Mouse (Mus musculus) liver, embryonic 16.5 days (tissue): ENCODE measurements around the gene Zfand3. TPM values are rescaled to one million over a fixed set of nuclear protein-coding genes. Genes with fewer than 3 reads are reported as not detected.

ENCODE experiments used
- ATAC-seq: fragments of 200-750 bp; cut with Nextera tagmentation; 2 replicates; pipeline ENCODE4 v1.8.0; 2017; ENCODE audit warnings: low read depth, mild to moderate bottlenecking, moderate number of reproducible peaks, moderate library complexity
- H3K27ac ChIP-seq: fragments of 300-500 bp; sonication (generic); 2 replicates; pipeline ENCODE4 v1.5.1; 2014; ENCODE audit warnings: mild to moderate bottlenecking, low read length
- H3K27me3 ChIP-seq: fragments of 300-500 bp; sonication (generic); 2 replicates; pipeline ENCODE4 v1.6.1; 2014; ENCODE audit warnings: low read depth, low read length, mixed read lengths; ENCODE audit not compliant: control insufficient read depth, insufficient read depth
- H3K36me3 ChIP-seq: fragments of 300-500 bp; sonication (generic); 2 replicates; pipeline ENCODE4 v1.6.1; 2014; ENCODE audit warnings: mild to moderate bottlenecking; ENCODE audit not compliant: control insufficient read depth, insufficient read depth
- H3K4me1 ChIP-seq: fragments of 300-500 bp; sonication (generic); 2 replicates; pipeline ENCODE4 v1.6.1; 2014; ENCODE audit warnings: low read depth, low read length, mixed read lengths; ENCODE audit not compliant: control insufficient read depth
- H3K4me2 ChIP-seq: fragments of 300-500 bp; sonication (generic); 2 replicates; pipeline ENCODE4 v1.6.1; 2014; ENCODE audit warnings: low read depth, low read length, mixed read lengths
- H3K4me3 ChIP-seq: fragments of 300-500 bp; sonication (generic); 2 replicates; pipeline ENCODE4 v1.5.1; 2014; ENCODE audit warnings: low read depth, mild to moderate bottlenecking, low read length
- H3K9ac ChIP-seq: fragments of 300-500 bp; sonication (generic); 2 replicates; pipeline ENCODE4 v1.6.1; 2014; ENCODE audit warnings: low read depth, low read length
- H3K9me3 ChIP-seq: fragments of 300-500 bp; sonication (generic); replicated peaks from 2 replicates; pipeline ENCODE4 v1.6.1; 2016; ENCODE audit warnings: low read length; ENCODE audit not compliant: control insufficient read depth
- WGBS: fragments of 180-500 bp; shearing (Covaris S2); extraction: QIAGEN DNeasy Blood & Tissue Kit; methylation state at CpG from one replicate; pipeline ENCODE4 v1.1.7; 2014; ENCODE audit not compliant: insufficient replicate concordance; 5-methylcytosine and 5-hydroxymethylcytosine counted together
- polyA plus RNA-seq: library from polyadenylated mRNA; unstranded; fragments of >200 nt; fragmentation: Nextera tagmentation; extraction: Ambion mirVana; gene quantifications from 2 replicates; pipeline ENCODE4 v1.2.1, GENCODE M21; 2015

Gene Zfand3
- polyA plus RNA-seq, 1 experiment from 2014 or later, result 16.3 TPM

DNA sequence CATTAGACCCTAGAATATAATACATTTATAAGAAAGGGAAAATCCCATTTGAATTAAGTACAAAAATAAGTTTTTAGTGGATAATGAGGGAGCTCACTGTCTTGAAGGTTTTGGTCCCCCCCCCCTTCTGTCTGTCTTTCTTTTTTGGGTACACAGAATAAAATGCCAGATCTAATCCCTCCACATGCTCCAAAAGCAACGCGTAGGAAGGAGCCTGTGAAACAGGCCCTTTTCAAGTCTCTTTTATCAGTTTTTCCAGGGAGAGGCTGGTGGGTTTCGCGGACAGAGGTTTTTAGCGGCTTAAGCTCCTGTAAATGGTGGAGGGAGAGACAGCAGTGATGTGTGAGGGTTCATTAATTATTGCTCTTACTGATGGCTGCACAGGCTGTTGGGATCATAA lies 183.0 kb downstream of the Zfand3 start:
- 65% methylated on average over 5 of the region's 5 CpGs for WGBS
- Histone ChIP-seq H3K27me3 (no peaks in the 10 kb centered on the region), H3K4me3 (no peak overlapping the region)

DNA sequence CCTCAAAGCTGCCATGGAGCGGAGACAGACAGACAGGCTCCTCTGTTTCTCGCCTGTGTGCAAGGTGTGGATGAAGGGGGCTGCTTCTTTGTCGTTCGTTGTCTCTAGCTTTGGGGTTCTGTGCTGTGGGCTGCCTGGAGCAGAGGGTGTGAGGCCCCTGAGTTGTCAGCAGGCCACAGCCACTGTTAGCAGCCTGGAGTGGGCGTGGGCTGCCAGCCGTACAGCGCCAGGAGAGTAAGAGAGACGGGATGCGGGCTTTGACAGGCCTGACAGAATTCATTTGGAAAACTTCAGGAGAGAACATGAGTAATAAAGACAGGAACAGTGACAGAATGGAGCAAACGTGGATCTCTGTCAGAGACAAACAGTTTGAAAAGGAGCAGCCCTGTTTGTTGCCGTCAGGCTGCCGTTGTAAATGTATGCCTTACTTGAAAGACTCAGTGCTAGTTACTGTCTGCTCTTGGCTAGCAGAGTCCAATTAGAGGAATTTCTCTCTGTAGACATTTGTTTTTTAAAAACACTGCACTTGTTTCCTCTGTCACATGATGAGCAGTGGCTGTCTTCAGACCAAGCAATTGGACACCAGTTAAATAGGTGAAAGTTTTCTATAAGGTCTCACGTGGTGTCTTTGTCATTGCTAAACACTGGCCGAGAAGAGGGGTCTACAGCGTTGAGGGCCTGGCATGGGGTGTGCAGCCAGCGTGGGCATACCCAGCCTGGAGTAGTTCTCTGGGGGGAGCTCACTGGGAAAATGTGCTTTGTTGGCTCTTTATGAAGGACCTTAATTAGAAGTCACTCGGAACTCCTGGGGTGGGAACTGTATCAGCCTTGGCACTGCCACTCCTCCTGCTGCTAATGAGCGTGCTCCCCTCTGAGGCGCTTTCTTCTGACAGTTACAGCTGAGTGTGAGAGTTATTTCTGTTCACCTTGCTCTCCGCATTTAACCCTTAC lies 183.8 kb downstream of the Zfand3 start:
- no peak overlapping the region for H3K4me2 ChIP-seq
- no peaks in the 10 kb centered on the region for H3K27me3 ChIP-seq
- no peak overlapping the region for H3K9ac ChIP-seq
- no peaks in the 10 kb centered on the region; the same call in 1 of the 2 replicates for H3K36me3 ChIP-seq
- H3K9me3 ChIP-seq, result no peaks in the 10 kb centered on the region
- 65% methylated on average over 20 of the region's 20 CpGs for WGBS
- no peaks in the 10 kb centered on the region for H3K4me1 ChIP-seq
- no peak overlapping the region for H3K27ac ChIP-seq
- no peak overlapping the region for H3K4me3 ChIP-seq
- ATAC-seq, result no peak

More for the DNA sequence above, 183.0 kb downstream of the Zfand3 start:
- Histone ChIP-seq H3K4me2 (no peak overlapping the region), H3K9ac (no peak overlapping the region), H3K27ac (no peak overlapping the region), H3K4me1 (no peaks in the 10 kb centered on the region), H3K9me3 (no peaks in the 10 kb centered on the region), H3K36me3 (no peaks in the 10 kb centered on the region)
- no peak for ATAC-seq

GRCm38 (mm10) chr17:30191097-30191640 lies 186.6 kb downstream of the Zfand3 start:
- H3K4me3 ChIP-seq, result no peak overlapping the region
- no peaks in the 10 kb centered on the region for H3K9me3 ChIP-seq
- 77% methylated on average over 11 of the region's 11 CpGs for WGBS
- no peak overlapping the region for H3K4me2 ChIP-seq
- H3K27ac ChIP-seq, result no peak overlapping the region
- H3K36me3 ChIP-seq, result no peaks in the 10 kb centered on the region; the same call in 1 of the 2 replicates
- no peaks in the 10 kb centered on the region; the same call in 1 of the 2 replicates for H3K4me1 ChIP-seq
- no peaks in the 10 kb centered on the region for H3K27me3 ChIP-seq
- no peak for ATAC-seq
- H3K9ac ChIP-seq, result no peak overlapping the region

DNA sequence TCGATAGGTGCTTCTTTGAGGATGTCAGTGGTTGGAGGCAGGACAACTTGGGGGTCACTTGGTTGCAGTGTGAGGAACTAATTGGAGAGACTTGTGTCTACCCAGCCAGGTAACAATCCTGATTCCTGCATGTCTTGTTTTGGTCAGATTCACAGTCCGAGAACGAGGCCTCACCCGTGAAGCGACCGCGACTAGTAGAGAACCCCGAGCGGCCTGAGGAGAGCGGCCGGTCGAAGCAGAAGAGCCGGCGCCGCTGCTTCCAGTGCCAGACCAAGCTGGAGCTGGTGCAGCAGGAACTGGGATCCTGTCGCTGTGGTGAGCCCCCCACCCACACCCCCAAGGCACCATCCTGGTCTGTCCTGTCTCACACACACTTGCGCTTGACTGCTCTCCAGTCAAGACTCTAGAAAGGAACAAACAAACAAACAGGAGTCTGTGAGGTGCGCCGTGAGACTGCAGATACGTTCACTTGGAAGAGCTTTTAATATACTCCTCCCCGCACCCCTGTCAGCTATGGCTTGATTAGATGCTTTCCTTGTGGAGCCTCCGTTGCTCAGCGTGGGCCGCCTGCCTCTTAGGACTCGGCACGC lies 188.0 kb downstream of the Zfand3 start:
- Histone ChIP-seq H3K4me3 (no peak overlapping the region), H3K36me3 (no peaks in the 10 kb centered on the region; the same call in 1 of the 2 replicates), H3K9ac (no peak overlapping the region), H3K27me3 (no peaks in the 10 kb centered on the region), H3K4me2 (no peak overlapping the region), H3K9me3 (no peaks in the 10 kb centered on the region), H3K4me1 (no peaks in the 10 kb centered on the region; the same call in 1 of the 2 replicates), H3K27ac (no peak overlapping the region)
- no peak for ATAC-seq
- 83% methylated on average over 26 of the region's 26 CpGs for WGBS

DNA sequence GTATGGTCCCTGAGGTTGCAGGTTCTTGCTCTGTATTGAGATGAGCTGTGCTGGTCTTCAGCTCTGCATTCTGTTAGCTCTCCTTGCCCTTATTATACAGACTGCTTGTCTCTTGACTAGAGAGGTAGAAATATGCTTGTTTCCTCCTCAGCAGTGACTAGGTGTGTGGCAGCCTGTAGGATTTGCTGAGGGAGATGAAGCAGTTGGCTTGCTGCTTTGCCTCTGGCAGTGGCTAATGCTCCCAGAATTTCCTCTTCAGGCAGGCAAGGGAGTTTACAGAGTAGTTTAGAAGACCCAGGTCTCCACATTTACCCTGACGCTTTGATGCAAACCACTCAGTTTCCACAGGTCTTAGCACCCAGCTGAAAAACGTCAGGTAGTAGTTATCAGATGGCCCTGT lies 189.1 kb downstream of the Zfand3 start:
- Histone ChIP-seq H3K9ac (no peak overlapping the region), H3K4me3 (no peak overlapping the region), H3K9me3 (no peaks in the 10 kb centered on the region), H3K36me3 (no peaks in the 10 kb centered on the region; the same call in 1 of the 2 replicates), H3K4me1 (no peaks in the 10 kb centered on the region; the same call in 1 of the 2 replicates), H3K27ac (no peak overlapping the region), H3K4me2 (no peak overlapping the region), H3K27me3 (no peaks in the 10 kb centered on the region)
- WGBS, result 58% methylated on average over 2 of the region's 2 CpGs
- ATAC-seq, result no peak

- H3K36me3 ChIP-seq, result no peaks in the 10 kb centered on the region; the same call in 1 of the 2 replicates
- H3K27ac ChIP-seq, result no peak overlapping the region
- WGBS, result 66% methylated on average over 3 of the region's 3 CpGs
- H3K9me3 ChIP-seq, result no peaks in the 10 kb centered on the region
- H3K4me1 ChIP-seq, result no peaks in the 10 kb centered on the region; the same call in 1 of the 2 replicates
- H3K4me3 ChIP-seq, result no peak overlapping the region
- no peaks in the 10 kb centered on the region for H3K27me3 ChIP-seq
- no peak for ATAC-seq
- H3K4me2 ChIP-seq, result no peak overlapping the region
- H3K9ac ChIP-seq, result no peak overlapping the region
Observed at GRCm38 (mm10) chr17:30194091-30194490, 189.6 kb downstream of the Zfand3 start.

DNA sequence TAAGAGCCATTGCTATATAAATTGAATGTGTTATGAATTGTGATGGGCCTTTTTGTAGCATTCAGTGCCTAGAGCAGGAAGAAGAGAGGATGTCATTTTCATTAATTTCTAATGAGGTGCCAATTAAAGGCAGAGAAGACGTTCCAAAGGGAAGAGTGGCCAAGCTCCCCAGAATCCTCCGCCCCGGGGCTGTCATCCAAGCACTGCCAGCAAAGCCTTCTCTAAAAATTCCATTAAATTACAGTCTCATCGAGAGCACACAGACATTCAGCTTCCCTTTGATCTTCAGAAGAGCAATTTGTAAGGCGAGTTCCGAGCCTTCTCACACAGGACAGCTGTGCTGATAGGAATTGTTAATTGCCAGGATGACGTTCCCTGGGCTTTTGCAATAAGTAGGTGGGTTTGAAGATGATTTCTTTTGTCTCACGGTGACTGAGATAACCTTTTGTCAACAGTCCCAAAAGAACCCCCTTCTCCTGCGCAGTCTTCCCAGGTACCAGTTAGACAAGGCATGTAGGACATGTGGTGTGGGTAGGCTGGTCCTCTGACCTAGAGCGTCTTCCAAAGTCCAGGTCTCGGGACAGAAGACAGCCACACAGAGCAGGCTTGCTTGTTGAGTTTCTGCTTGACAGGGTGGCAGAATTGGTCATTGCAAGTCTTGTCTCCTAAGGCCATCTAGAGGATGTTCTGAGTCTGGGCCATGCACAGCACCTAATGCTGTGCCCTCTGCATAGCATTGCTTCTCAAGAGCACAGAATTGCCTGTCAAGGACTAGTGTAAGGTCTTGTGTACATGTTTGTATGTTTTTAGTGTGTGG lies 190.3 kb downstream of the Zfand3 start:
- Histone ChIP-seq H3K36me3 (no peaks in the 10 kb centered on the region; the same call in 1 of the 2 replicates), H3K4me2 (no peak overlapping the region), H3K27me3 (no peaks in the 10 kb centered on the region), H3K9ac (no peak overlapping the region), H3K27ac (no peak overlapping the region), H3K4me3 (no peak overlapping the region), H3K9me3 (no peaks in the 10 kb centered on the region), H3K4me1 (no peaks in the 10 kb centered on the region; the same call in 1 of the 2 replicates)
- peak; percentile 51; the same call in 1 of the 2 replicates for ATAC-seq
- WGBS, result 76% methylated on average over 11 of the region's 11 CpGs

DNA sequence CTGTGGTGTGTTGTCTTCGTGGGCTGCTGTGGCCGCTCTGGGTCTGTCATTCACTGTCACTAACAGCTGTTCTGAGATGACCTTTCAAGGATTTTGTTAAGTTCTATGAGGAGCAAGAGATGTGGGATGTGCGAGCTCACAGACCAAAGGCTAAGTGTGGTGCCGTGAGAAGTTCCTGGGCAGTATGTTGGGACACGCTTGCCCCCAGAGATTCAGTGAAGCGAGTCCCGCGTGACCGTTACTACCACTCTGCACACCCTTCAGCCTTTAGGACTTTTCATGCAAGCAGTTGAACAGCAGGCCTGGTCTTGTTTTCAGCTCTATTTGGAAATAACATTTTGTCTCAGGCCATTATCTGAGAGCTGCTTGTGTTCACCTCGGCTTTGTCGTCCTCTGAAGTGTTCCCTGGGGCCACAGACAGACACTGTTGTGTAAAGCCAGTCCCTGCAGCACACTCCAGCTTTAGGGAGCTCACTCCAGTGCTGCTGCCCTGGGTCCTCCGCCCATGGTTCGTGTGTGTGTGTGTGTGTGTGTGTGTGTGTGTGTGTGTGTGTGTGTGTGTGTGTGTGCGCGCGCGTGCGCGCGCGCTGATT lies 191.2 kb downstream of the Zfand3 start:
- Histone ChIP-seq H3K36me3 (no peaks in the 10 kb centered on the region; the same call in 1 of the 2 replicates), H3K4me3 (no peak overlapping the region), H3K4me2 (no peak overlapping the region), H3K9me3 (no peaks in the 10 kb centered on the region), H3K9ac (no peak overlapping the region), H3K4me1 (no peaks in the 10 kb centered on the region; the same call in 1 of the 2 replicates), H3K27me3 (no peaks in the 10 kb centered on the region), H3K27ac (no peak overlapping the region)
- ATAC-seq, result no peak
- WGBS, result 85% methylated on average over 20 of the region's 21 CpGs
